Mouse (Mus musculus) megakaryocyte-erythroid progenitor cell, adult 5-6 weeks (primary cell): ENCODE measurements around the gene Klhl2. TPM values are rescaled to one million over a fixed set of nuclear protein-coding genes. Genes with fewer than 3 reads are reported as not detected.

ENCODE experiments used
- ATAC-seq: replicated peaks from 2 replicates; pipeline ENCODE4 v1.8.0; 2016; ENCODE audit warnings: mild to moderate bottlenecking, inconsistent platforms; ENCODE audit not compliant: severe bottlenecking, poor library complexity, low FRiP score, low TSS enrichment
- total RNA-seq, 2 experiments: library from RNA; stranded (forward) in 1 of 2; stranded (reverse) in 1 of 2; fragments of 200-1000, 215-1000 nt in 1 of 2; fragments of >200 nt in 1 of 2; fragmentation: Nextera tagmentation in 1 of 2; gene quantifications; 2 replicates each; pipeline ENCODE4 v1.2.3; 2014 to 2017

Klhl2 gene
- total RNA-seq, 2 experiments from 2014 or later: 5.3 to 5.5 TPM

- ATAC-seq: no peak
These were observed 123.6 kb downstream of the Klhl2 start for GRCm38 (mm10) chr8:64726190-64726695.

DNA sequence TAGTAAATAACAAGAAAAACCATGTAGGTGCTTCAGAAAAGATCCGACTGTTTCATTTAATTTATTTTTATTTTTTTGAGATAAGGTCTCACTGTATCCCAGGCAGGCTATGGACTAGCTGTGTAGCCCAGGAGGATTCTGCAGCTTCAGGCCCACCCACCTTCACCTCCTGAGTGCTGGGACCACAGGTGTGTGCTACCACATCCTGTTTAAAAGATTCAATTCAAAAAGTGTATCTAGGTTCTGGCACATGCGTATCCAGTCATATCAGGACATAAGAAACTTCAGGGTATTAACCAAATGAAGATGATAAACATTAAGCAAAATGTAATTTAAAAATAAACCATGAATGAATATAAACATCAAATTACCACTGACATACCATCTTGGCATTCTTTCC lies 126.6 kb downstream of the Klhl2 start:
- no peak for ATAC-seq

GRCm38 (mm10) chr8:64717868-64718267 lies 131.9 kb downstream of the Klhl2 start:
- no peak for ATAC-seq

- no peak for ATAC-seq
These were observed 137.3 kb downstream of the Klhl2 start for GRCm38 (mm10) chr8:64712499-64712898.

DNA sequence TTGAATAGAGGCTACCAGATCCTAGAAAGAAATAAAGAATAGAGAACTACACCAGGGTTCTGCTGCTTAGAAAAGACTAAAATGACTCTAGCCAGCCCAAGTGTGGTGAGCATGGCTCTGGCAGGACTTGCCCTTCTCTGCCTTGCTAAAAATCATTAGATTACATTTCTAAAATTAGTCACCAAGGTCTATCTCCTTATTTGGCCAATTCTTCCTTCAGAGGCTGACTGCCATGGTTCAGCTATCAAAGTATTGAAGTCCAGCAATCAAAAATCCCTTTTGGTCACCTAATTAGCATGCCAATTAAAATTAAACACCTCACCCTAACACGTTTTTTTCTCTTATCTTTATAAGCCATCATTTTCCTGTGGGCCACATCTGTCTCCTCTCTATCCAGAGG lies 138.3 kb downstream of the Klhl2 start:
- ATAC-seq: no peak

DNA sequence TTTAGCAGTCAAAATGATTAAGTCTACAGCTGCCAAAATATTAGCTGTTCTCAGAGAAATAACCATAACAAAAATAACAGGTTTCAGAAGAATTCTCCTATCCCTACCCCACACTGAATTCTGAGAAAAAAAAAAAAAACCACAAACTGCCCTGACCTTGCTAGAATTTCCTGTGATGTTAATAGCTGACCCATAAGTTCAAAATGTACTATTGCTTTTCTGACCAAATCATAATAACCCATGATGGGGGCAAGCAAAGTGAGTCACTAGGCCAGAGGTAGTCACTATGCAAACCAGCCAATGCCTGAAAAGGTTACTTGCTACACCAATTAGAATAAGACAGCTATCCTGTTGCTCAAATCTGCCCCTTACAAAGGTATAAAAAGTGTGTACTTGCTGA lies 142.3 kb downstream of the Klhl2 start:
- no peak for ATAC-seq

- no peak for ATAC-seq
These were observed 146.6 kb downstream of the Klhl2 start for GRCm38 (mm10) chr8:64703191-64703590.

GRCm38 (mm10) chr8:64692651-64693201 lies 157.1 kb downstream of the Klhl2 start, which contains the start of gene Cpe:
Cpe (minus strand) TSS chr8:64693054.
- peak; percentile 98 for ATAC-seq

GRCm38 (mm10) chr8:64691591-64692401 lies 158.0 kb downstream of the Klhl2 start:
- ATAC-seq: no peak

- ATAC-seq: no peak
These were observed 159.0 kb downstream of the Klhl2 start for GRCm38 (mm10) chr8:64690845-64691244.

DNA sequence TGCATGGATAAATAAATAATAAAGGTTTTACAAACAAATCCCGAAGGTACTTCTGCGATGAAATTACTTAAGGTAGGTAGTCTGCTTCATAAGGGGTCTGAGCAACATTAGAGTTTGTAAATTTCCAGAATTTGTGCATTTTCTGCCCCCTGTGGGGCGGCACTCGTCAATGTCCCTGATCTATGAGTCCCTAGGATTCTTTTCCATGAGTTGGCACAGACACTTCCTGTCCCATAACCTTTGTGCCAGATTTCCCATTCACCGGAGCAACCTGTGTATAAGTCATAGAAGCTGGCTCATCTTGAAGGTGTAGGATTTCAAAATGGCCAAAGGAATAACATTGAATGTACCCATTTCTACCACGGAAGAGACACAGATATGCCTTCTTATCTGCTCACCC lies 159.5 kb downstream of the Klhl2 start:
- no peak for ATAC-seq

Other genes starting within 250 kb of the Klhl2 start
- not detected in 2 replicates for gene Cpe, start 157.0 kb downstream of the Klhl2 start, total RNA-seq (2014; fragmentation: Nextera tagmentation)
- gene Cpe, start 157.0 kb downstream of the Klhl2 start, total RNA-seq (2017): not detected in 2 replicates
- 11.6 and 16.3 TPM in 2 replicates for gene Msmo1, start 116.2 kb downstream of the Klhl2 start, total RNA-seq (2014; fragmentation: Nextera tagmentation)
- 48.3 and 69.4 TPM in 2 replicates for gene Msmo1, start 116.2 kb downstream of the Klhl2 start, total RNA-seq (2017)
- gene Tmem192, start 97.2 kb upstream of the Klhl2 start, total RNA-seq (2014; fragmentation: Nextera tagmentation): 16.4 and 30.1 TPM in 2 replicates
- 8.0 and 14.0 TPM in 2 replicates for gene Tmem192, start 97.2 kb upstream of the Klhl2 start, total RNA-seq (2017)
- gene Trim75, start 137.8 kb upstream of the Klhl2 start, total RNA-seq (2014; fragmentation: Nextera tagmentation): not detected in 2 replicates
- not detected in 2 replicates for gene Trim75, start 137.8 kb upstream of the Klhl2 start, total RNA-seq (2017)
- not detected in 2 replicates for gene Trim61, start 168.5 kb upstream of the Klhl2 start, total RNA-seq (2014; fragmentation: Nextera tagmentation)
- not detected in 2 replicates for gene Trim61, start 168.5 kb upstream of the Klhl2 start, total RNA-seq (2017)
- gene Trim60, start 168.6 kb upstream of the Klhl2 start, total RNA-seq (2014; fragmentation: Nextera tagmentation): not detected in 2 replicates
- not detected in 2 replicates for gene Trim60, start 168.6 kb upstream of the Klhl2 start, total RNA-seq (2017)
- not detected in 2 replicates for gene Apela, start 187.3 kb upstream of the Klhl2 start, total RNA-seq (2014; fragmentation: Nextera tagmentation)
- gene Apela, start 187.3 kb upstream of the Klhl2 start, total RNA-seq (2017): not detected in 2 replicates
- not detected in 2 replicates for gene Gm10663, start 225.0 kb upstream of the Klhl2 start, total RNA-seq (2014; fragmentation: Nextera tagmentation)
- gene Gm10663, start 225.0 kb upstream of the Klhl2 start, total RNA-seq (2017): not detected in 2 replicates